Mouse (Mus musculus) kidney, adult 2 months (tissue): Measurements from ENCODE around the gene B3galt1.

Source experiments
- CTCF ChIP-seq: fragments of 200-500 bp; conservative IDR thresholded peaks from 2 replicates; pipeline ENCODE4 v1.5.1; 2011; ENCODE audit warnings: low read depth, mild to moderate bottlenecking, control low read depth, low read length, moderate library complexity, mixed read lengths; ENCODE audit not compliant: insufficient read depth, insufficient read length
- POLR2A ChIP-seq: fragments of 200-500 bp; IDR thresholded peaks from one replicate; pipeline ENCODE4 v1.6.1; 2011; ENCODE audit warnings: low read depth, low read length, control low read depth

- TF ChIP-seq CTCF, result no peak
- no peak for TF ChIP-seq POLR2A
Observed at GRCm38 (mm10) chr2:68141094-68141493, 575.4 kb downstream of the B3galt1 start.
